Mouse (Mus musculus) left cerebral cortex, adult 2 months (tissue): ENCODE results near the gene Hist1h1t. TPM values are rescaled to one million over a fixed set of nuclear protein-coding genes. Genes with fewer than 3 reads are reported as not detected.
A peak's percentile ranks its signal among the peaks of the same experiment; 100 is the strongest.
"Not testable (repeated sequence)": the region's sequence is repeated elsewhere in the genome, so short reads cannot be mapped to it uniquely, and the experiment has no call there.

ENCODE experiments used
- DNase-seq, 2 experiments: peaks; one replicate each; pipeline ENCODE4 v3.0.0; 2021 to 2022; ENCODE audit warnings: low spot score in 2 of 2, mixed read lengths in 1 of 2; ENCODE audit errors: extremely low spot score in 1 of 2
- H3K27ac ChIP-seq: fragments of 200-600 bp; 2 replicates; pipeline ENCODE4 v1.8.1; 2022
- H3K4me3 ChIP-seq: fragments of 200-600 bp; 2 replicates; pipeline ENCODE4 v1.8.1; 2022
- CTCF ChIP-seq: fragments of 200-600 bp; IDR thresholded peaks from 2 replicates; pipeline ENCODE4 v1.8.1; 2022; ENCODE audit warnings: antibody characterized with exemption, mild to moderate bottlenecking, moderate library complexity
- intact Hi-C: fragments of 180-260 bp; cut with DNase I; formaldehyde crosslinking; loops from one replicate; pipeline ENCODE4 v1.15.1; 2025
- long read RNA-seq, 2 experiments: library from polyadenylated mRNA; stranded (forward); transcript quantifications; one replicate each; pipeline ENCODE4 v2.0.0; 2021; ENCODE audit warnings: borderline mapping rate in 2 of 2
- total RNA-seq, 2 experiments: library from RNA; stranded (reverse); gene quantifications; 2 replicates each; pipeline ENCODE4 v1.2.3; 2021

Hist1h1t gene
- not detected for total RNA-seq
- long read RNA-seq, experiment 1 = 0 reads
- long read RNA-seq, experiment 2 = 0 reads

- DNase-seq = no peak
- intact Hi-C loops = loop anchor here (5.0 to 10.0 kb wide), 5 partner anchors 73 to 1941 kb away; partner anchors contain the start of genes Hist1h1b, Hist1h1e, Hist1h2ag and Hist1h2ak
These were observed at the start of gene Hist1h1t for GRCm38 (mm10) chr13:23695514-23695913. Gene Hist1h1t, plus strand, starts transcription at chr13:23695814.

GRCm38 (mm10) chr13:23659636-23660366, 35.8 kb upstream of the Hist1h1t start:
- Histone ChIP-seq H3K4me3 (no peak overlapping the region), H3K27ac (no peak overlapping the region)
- intact Hi-C loops = no loop called here
- TF ChIP-seq CTCF = no peak
- no peak for DNase-seq

More at GRCm38 (mm10) chr13:23695514-23695913, at the start of gene Hist1h1t:
- H3K27ac ChIP-seq = no peak within 1 kb of the TSS
- no peak for TF ChIP-seq CTCF
- no peak within 1 kb of the TSS for H3K4me3 ChIP-seq

GRCm38 (mm10) chr13:23662536-23662935, 33.1 kb upstream of the Hist1h1t start:
- intact Hi-C loops = no loop called here
- H3K27ac ChIP-seq = no peak overlapping the region
- TF ChIP-seq CTCF = no peak
- DNase-seq = no peak
- no peak overlapping the region for H3K4me3 ChIP-seq

- intact Hi-C loops = loop anchor here (5.0 to 10.0 kb wide), 4 partner anchors 150 to 1965 kb away; partner anchors contain the start of genes Hist1h2af, Hist1h2ai, Hist1h2bl and Hist1h3h
- no peak for DNase-seq
- H3K4me3 ChIP-seq = no peak overlapping the region
- H3K27ac ChIP-seq = no peak overlapping the region
- TF ChIP-seq CTCF = no peak
These were observed 13.5 kb upstream of the Hist1h1t start for GRCm38 (mm10) chr13:23681990-23682582.

DNA sequence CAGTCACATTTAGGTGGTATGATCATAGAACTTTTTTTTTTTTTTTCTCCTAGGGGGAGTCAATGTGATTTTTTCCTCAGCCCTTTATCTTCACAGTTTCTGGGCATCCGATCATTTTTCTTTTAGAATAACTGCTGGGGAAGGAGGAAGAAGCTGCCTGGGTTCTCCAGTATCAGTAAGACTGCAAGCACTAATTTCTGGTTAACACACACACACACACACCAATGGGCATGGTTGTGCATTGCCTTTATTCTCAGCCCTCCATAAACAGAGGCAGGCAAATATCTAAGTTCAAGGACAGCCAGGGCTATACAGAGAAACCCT, 13.0 kb upstream of the Hist1h1t start:
- no peak overlapping the region for H3K27ac ChIP-seq
- no peak for TF ChIP-seq CTCF
- intact Hi-C loops = loop anchor here (5.0 to 10.0 kb wide), 4 partner anchors 150 to 1965 kb away; partner anchors contain the start of genes Hist1h2af, Hist1h2ai, Hist1h2bl and Hist1h3h

DNA sequence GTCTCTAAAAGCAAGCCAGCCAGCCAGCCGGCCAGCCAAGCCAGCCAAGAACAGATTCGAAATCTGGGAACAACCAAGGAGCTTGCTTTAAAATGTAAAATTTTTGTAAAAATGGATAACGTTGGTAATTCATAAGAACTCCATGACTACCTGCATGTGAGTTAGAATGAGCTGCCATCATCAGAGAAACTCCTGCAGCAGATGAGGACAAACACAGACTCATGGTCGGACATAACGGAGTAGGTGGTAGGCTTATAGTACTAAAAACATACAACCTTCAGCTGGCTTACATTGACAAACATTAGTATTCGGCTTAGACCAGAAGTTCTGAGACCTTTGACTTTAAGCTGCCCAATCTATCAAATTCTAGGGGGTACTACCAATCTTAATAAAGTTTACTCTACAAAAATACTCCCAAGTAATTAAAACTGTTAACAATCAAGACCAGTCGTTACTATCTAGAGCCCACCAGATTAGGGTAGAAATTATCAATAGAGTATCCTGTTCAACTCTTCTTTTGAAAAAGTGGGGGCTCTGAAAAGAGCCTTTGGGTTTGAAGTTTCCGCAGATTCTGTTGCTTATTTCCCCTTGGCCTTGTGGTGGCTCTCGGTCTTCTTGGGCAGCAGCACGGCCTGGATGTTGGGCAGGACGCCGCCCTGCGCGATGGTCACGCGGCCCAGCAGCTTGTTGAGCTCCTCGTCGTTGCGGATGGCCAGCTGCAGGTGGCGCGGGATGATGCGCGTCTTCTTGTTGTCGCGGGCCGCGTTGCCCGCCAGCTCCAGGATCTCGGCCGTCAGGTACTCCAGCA, 12.5 kb upstream of the Hist1h1t start:
- intact Hi-C loops = loop anchor here (5.0 to 10.0 kb wide), 4 partner anchors 151 to 1966 kb away; partner anchors contain the start of genes Hist1h2af, Hist1h2ai, Hist1h2bl and Hist1h3h
- H3K4me3 ChIP-seq = peak overlapping the region; percentile 55
- peak overlapping the region; percentile 69 for H3K27ac ChIP-seq
- DNase-seq = not testable (repeated sequence)

More for the DNA sequence above, 13.0 kb upstream of the Hist1h1t start:
- DNase-seq = no peak
- no peak overlapping the region for H3K4me3 ChIP-seq

- intact Hi-C loops = loop anchor here (1.0 to 10.0 kb wide), 6 partner anchors 63 to 1967 kb away; partner anchors contain the start of genes Hist1h2af, Hist1h2ai, Hist1h2be and Hist1h2bl
- Histone ChIP-seq H3K27ac (peak within 1 kb of the TSS; percentile 90), H3K4me3 (peak within 1 kb of the TSS; percentile 57)
- TF ChIP-seq CTCF = no peak
- peak; percentile 73 to 82 for DNase-seq
These were observed 11.8 kb upstream of the Hist1h1t start, which contains the start of the genes Hist1h2ac and Hist1h2bc for GRCm38 (mm10) chr13:23683755-23684281. Gene Hist1h2ac, minus strand, starts transcription at chr13:23683948. Gene Hist1h2bc, plus strand, starts transcription at chr13:23684199.

- Histone ChIP-seq H3K4me3 (peak overlapping the region; percentile 57), H3K27ac (peak overlapping the region; percentile 90)
- DNase-seq = not testable (repeated sequence)
- intact Hi-C loops = loop anchor here (1.0 to 10.0 kb wide), 6 partner anchors 63 to 1967 kb away; partner anchors contain the start of genes Hist1h2af, Hist1h2ai, Hist1h2be and Hist1h2bl
These were observed 11.2 kb upstream of the Hist1h1t start for GRCm38 (mm10) chr13:23684295-23684945.

DNA sequence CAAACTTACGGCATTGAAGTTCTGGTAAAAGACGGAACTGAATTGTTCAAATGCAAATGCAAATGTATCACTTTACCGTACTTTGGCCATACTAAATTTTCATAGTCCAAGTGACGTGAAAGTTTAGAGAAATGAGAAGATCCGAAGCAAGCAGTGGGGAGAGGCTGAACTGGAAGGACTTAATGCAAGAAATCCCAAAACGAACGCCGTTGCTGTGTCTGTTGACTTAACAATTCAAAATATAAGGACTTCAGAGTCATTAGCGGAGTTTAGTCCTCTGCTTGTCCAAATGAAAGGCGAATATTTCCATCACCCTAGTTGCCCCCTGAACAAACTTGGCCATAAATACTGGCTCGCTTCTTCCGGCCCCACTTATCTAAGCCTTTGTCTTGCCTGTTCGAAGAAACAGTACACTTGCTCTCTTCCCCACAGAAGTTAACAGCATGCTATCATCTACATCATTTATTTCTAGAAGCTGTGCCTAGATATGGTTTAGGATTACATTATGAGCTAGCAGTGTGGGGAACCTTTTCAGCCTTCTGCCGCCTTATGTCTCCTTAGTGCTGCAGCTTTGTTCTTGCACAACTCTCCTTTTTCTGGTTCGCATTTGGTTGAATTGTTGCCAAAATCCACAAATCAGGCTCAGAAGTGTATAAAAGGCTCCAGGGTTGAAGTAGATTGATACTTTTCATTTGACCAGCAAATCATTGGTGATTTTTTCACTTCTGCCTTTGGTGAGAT, 10.3 kb upstream of the Hist1h1t start:
- H3K27ac ChIP-seq = peak overlapping the region; percentile 90
- DNase-seq = no peak
- intact Hi-C loops = loop anchor here (1.0 to 10.0 kb wide), 4 partner anchors 13 to 1860 kb away; partner anchors contain the start of gene Hist1h4c
- TF ChIP-seq CTCF = no peak
- H3K4me3 ChIP-seq = peak overlapping the region; percentile 57

- no peak for DNase-seq
- intact Hi-C loops = loop anchor here (1.0 to 10.0 kb wide), 4 partner anchors 12 to 1861 kb away; partner anchors contain the start of gene Hist1h4c
- TF ChIP-seq CTCF = no peak
- Histone ChIP-seq H3K4me3 (peak overlapping the region; percentile 21; the same call in 1 of the 2 replicates), H3K27ac (no peak overlapping the region)
These were observed 9.6 kb upstream of the Hist1h1t start for GRCm38 (mm10) chr13:23685966-23686365.
